Mouse (Mus musculus) stomach, postnatal 0 days (tissue): ENCODE measurements at regions not wholly inside any gene's neighbourhood (a gene's known extent, or its start where the extent isn't known, plus 50 kb on each side); places are given as distances from the start of the nearest gene placed in this dataset.

ENCODE experiments used
- ATAC-seq: fragments of 200-750 bp; cut with Nextera tagmentation; 2 replicates; pipeline ENCODE4 v1.8.0; 2017; ENCODE audit not compliant: low FRiP score, low TSS enrichment
- DNase-seq: peaks from one replicate; pipeline ENCODE4 v3.0.0-alpha.2; 2016; ENCODE audit warnings: low spot score
- H3K27ac ChIP-seq: fragments of 300-500 bp; sonication (generic); replicated peaks from 2 replicates; pipeline ENCODE4 v1.5.1; 2014; ENCODE audit warnings: mild to moderate bottlenecking, control low read depth
- H3K27me3 ChIP-seq: fragments of 300-500 bp; sonication (generic); 2 replicates; pipeline ENCODE4 v1.6.1; 2014; ENCODE audit warnings: low read length; ENCODE audit not compliant: control insufficient read depth, insufficient read depth
- H3K36me3 ChIP-seq: fragments of 300-500 bp; sonication (generic); 2 replicates; pipeline ENCODE4 v1.6.1; 2014; ENCODE audit warnings: low read length, mixed read lengths; ENCODE audit not compliant: control insufficient read depth, insufficient read depth
- H3K4me1 ChIP-seq: fragments of 300-500 bp; sonication (generic); replicated peaks from 2 replicates; pipeline ENCODE4 v1.6.1; 2014; ENCODE audit warnings: antibody characterized with exemption; ENCODE audit not compliant: control insufficient read depth, insufficient read depth
- H3K4me2 ChIP-seq: fragments of 300-500 bp; sonication (generic); replicated peaks from 2 replicates; pipeline ENCODE4 v1.6.1; 2014; ENCODE audit warnings: low read depth, mild to moderate bottlenecking, control low read depth, moderate library complexity
- H3K4me3 ChIP-seq: fragments of 300-500 bp; sonication (generic); 2 replicates; pipeline ENCODE4 v1.5.1; 2014; ENCODE audit warnings: low read depth, low read length, control low read depth
- H3K9ac ChIP-seq: fragments of 300-500 bp; sonication (generic); 2 replicates; pipeline ENCODE4 v1.6.1; 2014; ENCODE audit warnings: mild to moderate bottlenecking, low read length, control low read depth, mixed read lengths
- H3K9me3 ChIP-seq: fragments of 300-500 bp; sonication (generic); 2 replicates; pipeline ENCODE4 v1.6.1; 2016; ENCODE audit warnings: low read length; ENCODE audit not compliant: control insufficient read depth
- CTCF ChIP-seq: IDR thresholded peaks from 2 replicates; pipeline ENCODE4 v1.5.1; 2016; ENCODE audit warnings: antibody characterized with exemption, low read depth, mild to moderate bottlenecking, moderate library complexity
- EP300 ChIP-seq: optimal IDR thresholded peaks from 2 replicates; pipeline ENCODE3; 2016; ENCODE audit warnings: antibody characterized with exemption
- WGBS: fragments of 180-500 bp; shearing (Covaris S2); extraction: QIAGEN DNeasy Blood & Tissue Kit; methylation state at CpG from one replicate; pipeline ENCODE4 v1.1.7; 2014; 5-methylcytosine and 5-hydroxymethylcytosine counted together

DNA sequence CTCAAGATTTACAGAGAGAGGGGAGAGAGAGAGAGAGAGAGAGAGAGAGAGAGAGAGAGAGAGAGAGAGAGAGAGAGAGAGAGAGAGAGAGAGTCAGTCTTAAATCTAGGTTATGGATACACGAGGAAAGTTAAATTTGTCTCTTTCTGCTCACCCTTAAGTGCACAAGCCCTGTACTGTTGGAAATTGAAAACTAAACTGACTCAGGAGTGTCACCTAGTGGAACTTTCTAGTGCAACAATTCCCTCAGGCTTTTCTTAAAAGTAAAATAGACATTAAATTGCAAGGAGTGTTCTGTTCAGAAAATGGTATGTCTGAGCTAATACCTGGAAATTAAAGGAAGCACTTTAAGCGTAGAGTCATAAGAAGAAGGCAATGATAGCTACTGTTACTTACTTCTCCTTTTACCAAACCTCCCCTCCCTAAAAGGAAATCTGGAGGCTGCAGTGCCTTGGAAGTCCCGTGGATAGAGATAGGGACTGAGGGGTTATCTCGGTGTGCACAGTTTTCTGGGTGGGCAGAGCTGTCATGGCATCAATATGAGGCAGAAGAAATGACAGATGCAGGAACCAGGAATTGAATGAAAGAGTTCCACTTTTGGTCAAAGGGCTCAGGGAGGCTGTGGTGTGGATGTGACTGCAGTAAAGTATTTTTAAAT, 193.3 kb downstream of the Alx1 start:
- H3K27me3 ChIP-seq, result no peaks in the 10 kb centered on the region
- 38% methylated on average over 4 of the region's 4 CpGs for WGBS
- ATAC-seq (no peak), DNase-seq (no peak)
- H3K4me3 ChIP-seq, result no peak overlapping the region
- H3K36me3 ChIP-seq, result no peaks in the 10 kb centered on the region
- no peak overlapping the region for H3K27ac ChIP-seq
- no peak for TF ChIP-seq EP300
- peak; percentile 71 for TF ChIP-seq CTCF
- H3K9me3 ChIP-seq, result no peaks in the 10 kb centered on the region
- H3K9ac ChIP-seq, result no peak overlapping the region
- H3K4me1 ChIP-seq, result no peaks in the 10 kb centered on the region
- no peak overlapping the region for H3K4me2 ChIP-seq

DNA sequence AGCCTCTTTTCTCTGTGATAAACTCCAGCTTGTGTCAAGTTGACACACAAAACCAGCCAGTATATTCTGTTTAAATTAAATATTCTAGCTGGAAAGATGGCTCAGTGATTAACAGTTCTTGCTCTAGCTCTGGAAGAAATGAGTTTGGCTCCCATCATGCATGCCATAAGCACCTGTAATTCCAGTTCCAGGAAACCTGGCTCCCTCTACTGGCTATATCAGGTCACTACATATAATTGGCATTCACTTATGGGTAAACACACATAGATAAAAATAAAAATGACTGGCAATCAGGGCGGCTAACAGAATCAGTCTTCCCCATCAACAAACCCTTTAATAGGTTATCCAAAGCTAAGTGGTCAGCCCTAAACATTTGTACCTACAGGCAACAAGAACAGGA, 194.2 kb downstream of the Alx1 start:
- no peaks in the 10 kb centered on the region for H3K27me3 ChIP-seq
- H3K4me2 ChIP-seq, result no peak overlapping the region
- no peaks in the 10 kb centered on the region for H3K9me3 ChIP-seq
- H3K36me3 ChIP-seq, result no peaks in the 10 kb centered on the region
- no peak overlapping the region for H3K9ac ChIP-seq
- H3K4me3 ChIP-seq, result no peak overlapping the region
- ATAC-seq (no peak), DNase-seq (no peak)
- TF ChIP-seq EP300, result no peak
- TF ChIP-seq CTCF, result peak; percentile 71
- no peaks in the 10 kb centered on the region for H3K4me1 ChIP-seq
- H3K27ac ChIP-seq, result no peak overlapping the region
- 23% methylated on average over 1 of the region's 1 CpGs for WGBS

DNA sequence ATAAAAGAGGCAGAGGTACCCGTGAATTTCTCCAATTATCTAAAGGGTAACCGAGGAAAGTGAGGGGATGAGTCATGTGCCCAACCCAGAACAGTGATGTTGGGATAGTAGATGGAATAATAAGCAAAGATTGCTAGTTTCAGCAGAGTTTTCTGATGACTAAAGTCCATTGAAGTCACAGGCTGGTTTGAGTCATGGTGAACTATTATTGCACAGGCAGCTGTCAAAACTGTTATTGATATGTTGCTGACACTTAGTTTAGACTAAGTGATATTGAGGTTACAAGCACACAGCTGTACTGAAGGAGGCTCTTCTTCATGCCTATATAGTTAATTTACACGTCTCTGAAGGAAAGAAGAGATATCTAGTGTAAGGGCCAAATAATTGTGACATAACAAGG, 200.4 kb downstream of the Alx1 start:
- no peaks in the 10 kb centered on the region for H3K4me1 ChIP-seq
- WGBS, result 49% methylated on average over 3 of the region's 3 CpGs
- TF ChIP-seq CTCF (no peak), EP300 (no peak)
- ATAC-seq (no peak), DNase-seq (no peak)
- no peak overlapping the region for H3K4me3 ChIP-seq
- H3K9ac ChIP-seq, result no peak overlapping the region
- no peak overlapping the region for H3K4me2 ChIP-seq
- H3K9me3 ChIP-seq, result no peaks in the 10 kb centered on the region
- H3K27ac ChIP-seq, result no peak overlapping the region
- no peaks in the 10 kb centered on the region for H3K36me3 ChIP-seq
- no peaks in the 10 kb centered on the region for H3K27me3 ChIP-seq

DNA sequence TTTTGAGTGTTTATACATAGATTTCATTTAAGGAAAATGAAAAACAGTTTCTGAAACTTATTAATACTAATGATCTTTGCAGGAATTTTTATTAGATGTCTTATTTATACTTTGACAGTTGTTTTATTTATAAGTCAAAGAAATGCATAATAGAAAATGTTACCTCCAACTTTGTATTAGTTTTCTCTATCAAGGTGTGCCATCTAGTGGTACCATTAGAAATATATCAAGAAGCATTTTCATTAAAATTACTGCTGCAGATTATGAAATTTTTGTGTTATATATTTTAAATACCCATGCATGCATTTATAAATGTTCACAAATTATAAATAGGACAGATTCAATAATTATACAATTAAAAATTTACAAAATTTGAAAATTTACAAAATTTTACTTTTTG, 206.6 kb downstream of the Alx1 start:
- Histone ChIP-seq H3K4me2 (no peak overlapping the region), H3K27ac (no peak overlapping the region), H3K36me3 (no peaks in the 10 kb centered on the region), H3K9me3 (no peaks in the 10 kb centered on the region), H3K4me3 (no peak overlapping the region), H3K4me1 (no peaks in the 10 kb centered on the region), H3K9ac (no peak overlapping the region), H3K27me3 (no peaks in the 10 kb centered on the region)
- ATAC-seq (no peak), DNase-seq (no peak)
- TF ChIP-seq EP300, result no peak
- peak; percentile 63 for TF ChIP-seq CTCF

DNA sequence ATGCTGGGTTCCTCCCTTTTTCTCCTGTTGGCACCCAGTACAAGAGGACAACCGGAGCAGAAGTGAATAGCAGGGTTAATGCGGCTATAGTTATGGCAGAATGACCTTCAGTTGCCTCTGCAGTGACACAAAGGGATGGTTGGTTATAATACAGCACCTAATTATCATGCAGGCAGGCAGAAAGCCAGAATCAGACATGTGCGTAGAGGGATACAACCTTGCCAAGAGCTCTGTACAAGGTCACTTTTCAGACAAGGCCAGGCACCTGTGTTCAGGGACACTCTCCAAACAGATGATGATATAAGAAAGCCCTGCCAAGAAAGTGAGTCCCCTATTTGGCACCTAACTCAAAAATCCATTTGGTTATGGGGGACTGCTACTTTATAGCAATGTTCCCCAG, 228.6 kb downstream of the Alx1 start:
- TF ChIP-seq EP300, result no peak
- TF ChIP-seq CTCF, result no peak

DNA sequence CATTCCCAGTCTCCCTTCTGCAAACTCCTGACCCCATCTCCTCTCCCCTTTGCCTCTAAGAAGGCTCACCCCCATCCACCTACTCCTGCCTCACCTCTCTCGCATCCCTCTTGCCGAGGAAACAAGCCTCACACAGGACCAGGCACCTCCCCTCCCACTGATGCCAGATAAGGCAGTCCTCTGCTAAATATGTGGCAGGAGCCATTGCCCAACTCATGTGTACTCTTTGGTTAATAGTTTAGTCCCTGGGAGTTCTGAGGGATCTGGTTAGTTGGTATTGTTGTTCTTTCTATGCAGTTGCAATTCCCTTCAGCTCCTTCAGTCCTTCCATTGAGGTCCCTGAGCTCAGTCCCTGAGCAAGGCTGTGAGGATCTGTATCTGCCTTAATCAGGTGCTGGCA, 250.8 kb downstream of the Alx1 start:
- H3K36me3 ChIP-seq, result no peaks in the 10 kb centered on the region
- H3K4me3 ChIP-seq, result no peak overlapping the region
- DNase-seq (no peak), ATAC-seq (no peak)
- TF ChIP-seq CTCF (no peak), EP300 (no peak)
- H3K9ac ChIP-seq, result no peak overlapping the region
- no peaks in the 10 kb centered on the region for H3K4me1 ChIP-seq
- H3K27ac ChIP-seq, result no peak overlapping the region
- 77% methylated on average over 2 of the region's 2 CpGs for WGBS
- no peaks in the 10 kb centered on the region for H3K9me3 ChIP-seq
- H3K27me3 ChIP-seq, result no peaks in the 10 kb centered on the region
- no peak overlapping the region for H3K4me2 ChIP-seq

More for the DNA sequence above, 228.6 kb downstream of the Alx1 start:
- DNase-seq (no peak), ATAC-seq (no peak)
- no peaks in the 10 kb centered on the region for H3K4me1 ChIP-seq
- no peak overlapping the region for H3K4me2 ChIP-seq
- WGBS, result 81% methylated on average over 3 of the region's 3 CpGs
- no peak overlapping the region for H3K27ac ChIP-seq
- no peaks in the 10 kb centered on the region for H3K36me3 ChIP-seq
- H3K4me3 ChIP-seq, result no peak overlapping the region
- H3K9ac ChIP-seq, result no peak overlapping the region
- H3K27me3 ChIP-seq, result no peaks in the 10 kb centered on the region
- no peaks in the 10 kb centered on the region for H3K9me3 ChIP-seq
